Mouse (Mus musculus) neural tube, embryonic 11.5 days (tissue): ENCODE data around the gene Clic4. TPM values are rescaled to one million over a fixed set of nuclear protein-coding genes. Genes with fewer than 3 reads are reported as not detected.

Experiments used
- ATAC-seq: fragments of 200-750 bp; cut with Nextera tagmentation; 2 replicates; pipeline ENCODE4 v1.8.0; 2017; ENCODE audit warnings: moderate number of reproducible peaks, mild to moderate bottlenecking, moderate TSS enrichment, moderate library complexity; ENCODE audit not compliant: insufficient read depth, low FRiP score, low TSS enrichment
- DNase-seq: peaks from one replicate; pipeline ENCODE4 v3.0.0-alpha.2; 2015; ENCODE audit warnings: low spot score
- H3K27ac ChIP-seq: fragments of 300-500 bp; sonication (generic); 2 replicates; pipeline ENCODE4 v1.5.1; 2014; ENCODE audit warnings: low read depth, mild to moderate bottlenecking, low read length
- H3K27me3 ChIP-seq: fragments of 300-500 bp; sonication (generic); 2 replicates; pipeline ENCODE4 v1.6.1; 2014; ENCODE audit warnings: mild to moderate bottlenecking, low read length, mixed read lengths; ENCODE audit not compliant: control insufficient read depth, insufficient read depth
- H3K36me3 ChIP-seq: fragments of 300-500 bp; sonication (generic); 2 replicates; pipeline ENCODE4 v1.6.1; 2014; ENCODE audit warnings: mild to moderate bottlenecking, low read length, moderate library complexity, mixed read lengths; ENCODE audit not compliant: control insufficient read depth, insufficient read depth
- H3K4me1 ChIP-seq: fragments of 300-500 bp; sonication (generic); 2 replicates; pipeline ENCODE4 v1.6.1; 2014; ENCODE audit warnings: low read length, mixed read lengths; ENCODE audit not compliant: control insufficient read depth, insufficient read depth
- H3K4me2 ChIP-seq: fragments of 300-500 bp; sonication (generic); 2 replicates; pipeline ENCODE4 v1.6.1; 2014; ENCODE audit warnings: low read depth, mild to moderate bottlenecking, moderate library complexity
- H3K4me3 ChIP-seq: fragments of 300-500 bp; sonication (generic); 2 replicates; pipeline ENCODE4 v1.5.1; 2014; ENCODE audit warnings: low read depth, low read length
- H3K9ac ChIP-seq: fragments of 300-500 bp; sonication (generic); 2 replicates; pipeline ENCODE4 v1.6.1; 2014; ENCODE audit warnings: mild to moderate bottlenecking, low read length
- H3K9me3 ChIP-seq: fragments of 300-500 bp; sonication (generic); 2 replicates; pipeline ENCODE4 v1.6.1; 2016; ENCODE audit warnings: low read length; ENCODE audit not compliant: control insufficient read depth
- WGBS: fragments of 180-500 bp; shearing (Covaris S2); extraction: QIAGEN DNeasy Blood & Tissue Kit; methylation state at CpG from one replicate; pipeline ENCODE4 v1.1.7; 2014; 5-methylcytosine and 5-hydroxymethylcytosine counted together
- polyA plus RNA-seq: library from polyadenylated mRNA; unstranded; fragments of >200 nt; fragmentation: Nextera tagmentation; extraction: Ambion mirVana; gene quantifications from 2 replicates; pipeline ENCODE4 v1.2.1, GENCODE M21; 2014

Clic4 gene
- polyA plus RNA-seq = 148 and 157 TPM in 2 replicates

DNA sequence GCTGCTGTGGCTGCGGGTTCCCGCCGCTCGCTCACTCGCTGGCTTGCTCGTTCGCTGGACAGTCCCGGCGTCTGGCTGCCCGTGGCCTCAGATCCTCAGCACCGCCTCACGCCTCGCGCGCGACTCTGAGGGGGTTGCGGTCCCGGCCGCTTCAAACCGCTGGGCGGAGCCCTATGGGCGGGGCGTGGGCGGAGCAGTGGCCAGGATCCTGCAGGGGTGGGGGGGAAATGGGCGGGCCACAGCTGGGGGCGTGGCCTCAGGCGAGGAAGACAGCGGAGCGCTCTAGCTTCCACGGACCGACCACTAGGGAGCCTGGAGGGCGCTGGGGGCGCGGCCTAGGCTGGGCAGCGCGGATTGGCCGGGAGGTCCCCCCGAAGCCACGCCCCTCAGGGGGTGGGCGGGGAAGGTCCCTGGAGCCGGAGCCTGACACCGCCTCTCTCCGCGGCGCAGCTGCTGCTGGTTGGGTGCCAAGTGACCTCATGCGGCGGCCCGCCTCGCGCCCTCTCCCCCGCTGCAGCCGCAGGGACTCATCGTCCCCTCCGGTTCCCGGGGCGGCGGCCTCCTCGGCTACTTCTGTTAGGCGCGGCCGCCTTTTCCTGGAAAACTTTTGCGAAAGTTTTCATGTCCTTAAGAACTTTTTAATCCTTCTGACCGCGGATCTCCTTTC lies at the start of gene Clic4:
Gene Clic4, minus strand, starts transcription at position 175 of the 667 bp plus-strand sequence.
- peak within 1 kb of the TSS; percentile 96 for H3K9ac ChIP-seq
- WGBS = under 1% methylated on average over 55 of the region's 64 CpGs
- peak within 1 kb of the TSS; percentile 91 for H3K4me3 ChIP-seq
- peak; percentile 98 for ATAC-seq
- H3K4me2 ChIP-seq = peak within 1 kb of the TSS; percentile 81
- peaks cover 30% of the 10 kb centered on the region for H3K4me1 ChIP-seq
- peak; percentile 100 for DNase-seq
- H3K27me3 ChIP-seq = peaks cover 6% of the 10 kb centered on the region; the same call in 1 of the 2 replicates
- no peaks in the 10 kb centered on the region for H3K9me3 ChIP-seq
- peak within 1 kb of the TSS; percentile 97 for H3K27ac ChIP-seq
- no peaks in the 10 kb centered on the region for H3K36me3 ChIP-seq

DNA sequence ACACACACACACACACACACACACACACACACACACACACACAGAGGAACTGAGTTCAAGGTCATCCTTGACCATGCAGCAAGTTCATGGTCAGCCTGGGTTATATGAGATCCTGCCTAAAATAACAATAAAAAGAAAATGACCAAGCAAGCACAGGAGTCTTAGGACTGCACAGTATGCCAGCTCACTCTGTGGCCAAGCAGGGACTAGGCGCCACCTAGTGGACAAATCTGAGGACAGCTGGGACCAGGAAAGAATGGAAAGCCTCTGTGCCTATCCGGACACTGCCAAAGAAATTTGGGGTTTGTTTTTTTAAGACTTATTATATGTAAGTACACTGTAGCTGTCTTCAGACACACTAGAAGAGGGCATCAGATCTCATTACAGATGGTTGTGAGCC lies 45.4 kb upstream of the Clic4 start:
- 27% methylated on average over 2 of the region's 2 CpGs for WGBS
- H3K9ac ChIP-seq = no peak overlapping the region
- ATAC-seq (no peak), DNase-seq (peak; percentile 79)
- no peaks in the 10 kb centered on the region for H3K4me1 ChIP-seq
- H3K4me3 ChIP-seq = no peak overlapping the region
- H3K36me3 ChIP-seq = peaks cover 31% of the 10 kb centered on the region
- no peaks in the 10 kb centered on the region for H3K27me3 ChIP-seq
- no peak overlapping the region for H3K4me2 ChIP-seq
- H3K9me3 ChIP-seq = no peaks in the 10 kb centered on the region
- no peak overlapping the region for H3K27ac ChIP-seq

DNA sequence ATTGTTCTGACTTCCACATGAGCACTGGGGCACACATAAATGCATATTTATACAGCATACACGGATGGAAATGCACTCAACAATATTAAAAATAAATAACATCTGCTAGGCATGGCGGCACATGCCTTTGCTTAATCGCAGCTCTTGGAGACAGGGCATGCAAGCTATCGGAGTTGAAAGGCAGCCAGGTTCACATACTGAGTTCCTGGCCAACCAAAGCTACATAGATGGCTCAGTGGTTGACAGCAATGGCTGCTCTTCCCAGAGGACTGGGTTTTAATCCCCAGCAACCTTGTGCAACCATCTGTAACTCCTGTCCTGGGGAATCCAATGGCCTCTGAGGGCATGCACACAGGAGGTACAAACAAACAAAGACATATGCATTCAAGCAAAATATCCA lies 44.9 kb upstream of the Clic4 start:
- H3K9me3 ChIP-seq = no peaks in the 10 kb centered on the region
- no peak overlapping the region for H3K27ac ChIP-seq
- ATAC-seq (no peak), DNase-seq (no peak)
- peaks cover 29% of the 10 kb centered on the region for H3K36me3 ChIP-seq
- H3K4me1 ChIP-seq = no peaks in the 10 kb centered on the region
- H3K9ac ChIP-seq = no peak overlapping the region
- H3K27me3 ChIP-seq = no peaks in the 10 kb centered on the region
- H3K4me3 ChIP-seq = no peak overlapping the region
- 96% methylated on average over 4 of the region's 4 CpGs for WGBS
- no peak overlapping the region for H3K4me2 ChIP-seq

DNA sequence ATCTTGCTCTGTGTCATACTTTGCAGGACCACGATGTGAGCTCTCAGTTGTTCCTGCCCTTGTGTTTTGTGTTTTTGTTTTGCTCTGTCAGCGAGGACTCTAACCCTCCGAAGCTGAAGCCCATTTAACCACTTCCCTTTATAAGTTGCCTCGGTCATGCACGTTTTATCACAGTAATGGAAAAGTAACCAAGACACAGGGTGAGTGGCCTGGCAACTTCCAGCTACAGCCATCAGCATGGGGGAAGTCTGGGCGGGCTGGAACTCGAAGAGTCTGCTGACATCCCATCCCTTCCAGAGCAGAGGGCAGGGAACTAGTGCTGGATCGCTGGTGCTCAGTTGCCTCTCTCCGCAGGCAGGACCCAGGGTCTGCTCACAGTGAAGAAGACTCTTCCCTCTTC lies 42.7 kb upstream of the Clic4 start:
- no peaks in the 10 kb centered on the region for H3K9me3 ChIP-seq
- H3K9ac ChIP-seq = no peak overlapping the region
- no peaks in the 10 kb centered on the region for H3K4me1 ChIP-seq
- H3K27me3 ChIP-seq = no peaks in the 10 kb centered on the region
- H3K4me3 ChIP-seq = no peak overlapping the region
- no peak overlapping the region for H3K4me2 ChIP-seq
- 97% methylated on average over 9 of the region's 9 CpGs for WGBS
- DNase-seq = no peak
- peaks cover 19% of the 10 kb centered on the region for H3K36me3 ChIP-seq
- H3K27ac ChIP-seq = no peak overlapping the region
- ATAC-seq = no peak

DNA sequence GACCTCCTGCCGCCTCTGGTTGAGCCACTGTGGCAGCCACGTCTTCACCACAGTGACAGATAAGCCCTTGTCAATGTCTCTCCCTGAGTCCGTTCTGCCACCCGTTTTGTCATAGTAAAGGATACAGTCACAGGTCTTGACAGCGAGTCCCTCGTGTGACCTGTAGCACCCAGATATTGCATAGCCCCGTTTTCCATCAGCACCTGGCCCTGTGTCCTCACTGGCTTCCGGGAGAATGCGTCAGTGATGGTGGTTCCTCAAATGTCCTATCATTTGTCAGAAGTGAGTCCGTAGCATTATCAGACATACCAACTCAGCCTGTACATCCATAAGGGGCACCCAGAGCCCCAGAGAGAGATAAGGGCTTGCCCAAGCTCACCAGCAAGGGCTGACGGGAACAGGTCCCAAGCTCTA lies 41.8 kb upstream of the Clic4 start:
- Histone ChIP-seq H3K27me3 (no peaks in the 10 kb centered on the region), H3K4me1 (no peaks in the 10 kb centered on the region), H3K9me3 (no peaks in the 10 kb centered on the region), H3K9ac (no peak overlapping the region), H3K27ac (no peak overlapping the region), H3K36me3 (peaks cover 16% of the 10 kb centered on the region), H3K4me3 (no peak overlapping the region), H3K4me2 (no peak overlapping the region)
- ATAC-seq (no peak), DNase-seq (no peak)
- whole genome bisulfite sequencing = 84% methylated on average over 11 of the region's 11 CpGs

DNA sequence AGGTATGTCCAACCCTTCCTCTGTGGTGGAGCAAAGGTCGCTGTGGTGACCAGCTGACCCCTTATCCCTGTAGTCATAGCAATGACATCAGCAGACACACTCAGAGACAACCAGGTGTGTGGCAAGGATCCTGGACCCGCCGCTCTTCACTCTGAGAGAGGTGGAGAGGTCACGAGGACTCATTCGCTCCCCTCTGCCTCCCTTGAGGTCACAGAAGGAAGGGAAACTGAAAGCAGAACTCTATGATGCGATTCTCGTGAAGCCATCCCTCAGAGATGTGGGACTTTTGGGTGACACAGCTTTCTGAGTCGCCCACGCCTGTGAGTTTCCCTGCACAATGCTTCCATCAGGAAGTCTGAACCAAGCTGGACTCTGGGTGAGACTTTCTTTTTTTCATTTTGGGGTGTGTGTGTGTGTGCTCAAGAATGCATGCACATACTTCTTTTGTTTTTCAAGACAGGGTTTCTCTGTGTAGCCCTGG lies 41.2 kb upstream of the Clic4 start:
- Histone ChIP-seq H3K9me3 (no peaks in the 10 kb centered on the region), H3K27ac (no peak overlapping the region), H3K4me3 (no peak overlapping the region), H3K4me2 (no peak overlapping the region), H3K27me3 (no peaks in the 10 kb centered on the region), H3K36me3 (peaks cover 16% of the 10 kb centered on the region), H3K9ac (no peak overlapping the region), H3K4me1 (no peaks in the 10 kb centered on the region)
- DNase-seq (no peak), ATAC-seq (no peak)
- 76% methylated on average over 9 of the region's 9 CpGs for WGBS

DNA sequence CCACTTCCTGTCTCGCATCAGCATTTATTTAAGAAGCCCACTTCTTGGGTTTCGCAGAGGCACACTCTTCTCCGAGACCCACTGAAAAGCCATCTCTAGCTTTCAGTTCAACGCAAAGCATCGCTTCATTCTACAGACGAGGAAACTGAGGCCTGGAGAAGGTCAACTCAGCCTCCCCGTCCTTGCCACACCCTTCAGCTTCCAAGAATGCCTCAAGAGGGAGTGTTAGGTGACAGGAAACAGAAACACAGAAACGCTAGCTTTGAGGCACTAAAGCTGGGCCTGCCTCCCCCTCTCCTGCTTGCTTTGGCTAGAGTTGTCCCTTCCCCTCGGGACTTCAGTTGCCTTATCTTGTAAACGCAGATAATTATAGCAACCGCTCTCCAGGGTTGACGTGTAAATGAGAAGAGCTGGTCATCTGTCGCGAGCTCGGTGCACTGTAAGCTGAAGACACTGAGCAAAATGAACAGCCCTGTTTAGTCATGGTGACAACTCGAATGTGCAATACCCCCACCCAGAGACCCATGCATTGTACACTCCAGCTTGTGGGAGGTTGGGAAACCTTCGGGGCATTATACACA lies 40.6 kb upstream of the Clic4 start:
- no peaks in the 10 kb centered on the region for H3K27me3 ChIP-seq
- peaks cover 14% of the 10 kb centered on the region for H3K36me3 ChIP-seq
- 69% methylated on average over 17 of the region's 17 CpGs for WGBS
- no peak overlapping the region for H3K9ac ChIP-seq
- H3K4me2 ChIP-seq = no peak overlapping the region
- no peaks in the 10 kb centered on the region for H3K9me3 ChIP-seq
- ATAC-seq = no peak
- DNase-seq = no peak
- no peak overlapping the region for H3K27ac ChIP-seq
- H3K4me1 ChIP-seq = no peaks in the 10 kb centered on the region
- no peak overlapping the region for H3K4me3 ChIP-seq

DNA sequence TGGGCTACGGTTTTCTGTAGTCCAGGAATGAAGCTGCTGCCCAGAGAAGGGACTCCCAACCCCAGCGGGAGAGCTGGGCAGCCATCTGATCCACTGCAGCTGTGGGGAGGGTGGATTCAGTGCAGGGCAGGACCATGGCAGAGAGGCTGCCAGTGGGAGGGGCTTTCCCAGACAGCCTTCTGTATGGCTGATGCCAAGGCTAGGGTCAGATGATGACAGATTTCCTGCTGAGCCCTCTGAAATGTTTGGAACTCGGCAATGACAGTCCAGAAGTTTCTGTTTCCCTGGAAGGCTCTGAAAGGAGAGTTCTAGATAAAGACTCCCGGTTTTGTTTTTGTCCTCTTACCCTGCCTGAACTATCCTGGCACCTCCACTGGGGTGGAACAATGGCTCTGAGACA lies 40.1 kb upstream of the Clic4 start:
- 53% methylated on average over 4 of the region's 4 CpGs for WGBS
- no peak overlapping the region for H3K9ac ChIP-seq
- no peak overlapping the region for H3K4me2 ChIP-seq
- ATAC-seq = no peak
- H3K4me1 ChIP-seq = no peaks in the 10 kb centered on the region
- no peak overlapping the region for H3K4me3 ChIP-seq
- H3K36me3 ChIP-seq = peaks cover 14% of the 10 kb centered on the region
- no peak overlapping the region for H3K27ac ChIP-seq
- H3K9me3 ChIP-seq = no peaks in the 10 kb centered on the region
- no peak for DNase-seq
- H3K27me3 ChIP-seq = no peaks in the 10 kb centered on the region

DNA sequence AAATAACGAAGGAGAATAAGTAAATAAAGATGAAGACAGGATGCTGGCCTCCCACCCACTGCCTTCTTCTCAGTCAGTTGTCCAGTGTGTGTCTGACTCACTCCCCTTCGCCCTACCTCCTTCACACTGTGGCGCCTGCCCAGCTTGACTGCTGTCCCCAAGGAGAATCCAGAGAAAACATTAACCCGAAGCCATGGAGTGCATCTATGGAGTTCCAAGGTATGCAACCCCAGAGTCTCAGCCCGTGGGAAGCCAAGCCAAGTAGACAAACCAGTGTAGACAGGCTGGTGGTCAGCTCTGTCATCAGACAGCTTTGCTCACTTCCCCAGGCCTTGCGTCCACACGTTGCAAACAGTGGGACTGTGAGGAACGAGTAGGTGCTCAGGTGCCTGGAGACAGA lies 37.8 kb upstream of the Clic4 start:
- H3K9ac ChIP-seq = no peak overlapping the region
- 80% methylated on average over 8 of the region's 8 CpGs for WGBS
- H3K27ac ChIP-seq = no peak overlapping the region
- no peaks in the 10 kb centered on the region for H3K27me3 ChIP-seq
- peaks cover 5% of the 10 kb centered on the region for H3K36me3 ChIP-seq
- no peak for ATAC-seq
- DNase-seq = no peak
- no peaks in the 10 kb centered on the region; the same call in 1 of the 2 replicates for H3K4me1 ChIP-seq
- no peaks in the 10 kb centered on the region for H3K9me3 ChIP-seq
- no peak overlapping the region for H3K4me3 ChIP-seq
- no peak overlapping the region for H3K4me2 ChIP-seq
